Mouse (Mus musculus) gastrocnemius, adult 18-20 months (tissue): ENCODE results near the gene Flad1. TPM values are rescaled to one million over a fixed set of nuclear protein-coding genes. Genes with fewer than 3 reads are reported as not detected.

Experiments used
- DNase-seq: peaks from one replicate; pipeline ENCODE4 v3.0.0; 2021; ENCODE audit warnings: low spot score
- total RNA-seq, 2 experiments: library from RNA; stranded (reverse); gene quantifications; 2 replicates each; pipeline ENCODE4 v1.2.3; 2021

The Flad1 gene
- total RNA-seq, 2 experiments from 2014 or later, result 45.2 to 51.6 TPM

- DNase-seq, result no peak
Observed at GRCm38 (mm10) chr3:89355512-89355902, 56.2 kb downstream of the Flad1 start.

GRCm38 (mm10) chr3:89354816-89355511 lies 56.7 kb downstream of the Flad1 start:
- peak; percentile 83 for DNase-seq

GRCm38 (mm10) chr3:89351271-89351670 lies 60.4 kb downstream of the Flad1 start:
- DNase-seq, result no peak

Other genes with a start within 250 kb of the Flad1 start
- gene Clk2, start 247.1 kb downstream of the Flad1 start, total RNA-seq, result 10 to 100 TPM; 16.6 to 18.6 TPM
- gene Scamp3, start 234.4 kb downstream of the Flad1 start, total RNA-seq, result 10 to 100 TPM; 37.8 to 38.4 TPM
- gene Fam189b, start 228.7 kb downstream of the Flad1 start, total RNA-seq, result 10 to 100 TPM; 16.5 to 22.2 TPM
- gene Gba, start 208.9 kb downstream of the Flad1 start, total RNA-seq, result 10 to 100 TPM; 15.5 to 17.8 TPM
- 1 to 10 TPM; 3.6 to 9.2 TPM for gene Thbs3, start 196.7 kb downstream of the Flad1 start, total RNA-seq
- gene Mtx1, start 184.8 kb downstream of the Flad1 start, total RNA-seq, result 10 to 100 TPM; 45.4 to 46.7 TPM
- gene Muc1, start 182.8 kb downstream of the Flad1 start, total RNA-seq, result under 1 TPM; 0.18 to 0.40 TPM
- 10 to 100 TPM; 70.2 to 74.5 TPM for gene Krtcap2, start 165.9 kb downstream of the Flad1 start, total RNA-seq
- under 1 TPM; 0.14 to 0.31 TPM for gene Trim46, start 165.6 kb downstream of the Flad1 start, total RNA-seq
- 10 to 100 TPM; 22.6 to 24.3 TPM for gene Dpm3, start 152.5 kb downstream of the Flad1 start, total RNA-seq
- 1 to 10 TPM; 7.0 to 8.9 TPM for gene Slc50a1, start 141.3 kb downstream of the Flad1 start, total RNA-seq
- gene Efna1, start 130.7 kb downstream of the Flad1 start, total RNA-seq, result 10 to 100 TPM in 1 of 2 experiments, 1 to 10 TPM in 1; 5.7 to 18.8 TPM
- not detected for gene Efna3, start 88.9 kb downstream of the Flad1 start, total RNA-seq
- gene Efna4, start 73.8 kb downstream of the Flad1 start, total RNA-seq, result not detected
- 10 to 100 TPM; 16.9 to 26.1 TPM for gene Adam15, start 61.9 kb downstream of the Flad1 start, total RNA-seq
- gene Dcst2, start 49.9 kb downstream of the Flad1 start, total RNA-seq, result not detected
- gene Dcst1, start 46.6 kb downstream of the Flad1 start, total RNA-seq, result not detected
- gene Zbtb7b, start 17.1 kb downstream of the Flad1 start, total RNA-seq, result 10 to 100 TPM; 26.4 to 28.3 TPM
- gene Lenep, start 9.1 kb downstream of the Flad1 start, total RNA-seq, result under 1 TPM in 1 of 2 experiments, not detected in 1; 0.59 TPM
- gene Cks1b, start 6.5 kb upstream of the Flad1 start, total RNA-seq, result 1 to 10 TPM; 2.2 to 2.7 TPM
- gene Shc1, start 6.6 kb upstream of the Flad1 start, total RNA-seq, result 10 to 100 TPM; 14.7 to 19.1 TPM
- 10 to 100 TPM in 1 of 2 experiments, 1 to 10 TPM in 1; 7.8 to 11.6 TPM for gene Pygo2, start 18.3 kb upstream of the Flad1 start, total RNA-seq
- gene Pbxip1, start 24.8 kb upstream of the Flad1 start, total RNA-seq, result 100 to 1,000 TPM; 226 to 236 TPM
- gene Pmvk, start 42.7 kb upstream of the Flad1 start, total RNA-seq, result 1 to 10 TPM; 8.7 to 9.2 TPM
- 1 to 10 TPM; 4.2 to 4.4 TPM for gene Kcnn3, start 108.3 kb upstream of the Flad1 start, total RNA-seq